25 mouse cellular contexts compared by ENCODE assay signal in the genomic region with DNA sequence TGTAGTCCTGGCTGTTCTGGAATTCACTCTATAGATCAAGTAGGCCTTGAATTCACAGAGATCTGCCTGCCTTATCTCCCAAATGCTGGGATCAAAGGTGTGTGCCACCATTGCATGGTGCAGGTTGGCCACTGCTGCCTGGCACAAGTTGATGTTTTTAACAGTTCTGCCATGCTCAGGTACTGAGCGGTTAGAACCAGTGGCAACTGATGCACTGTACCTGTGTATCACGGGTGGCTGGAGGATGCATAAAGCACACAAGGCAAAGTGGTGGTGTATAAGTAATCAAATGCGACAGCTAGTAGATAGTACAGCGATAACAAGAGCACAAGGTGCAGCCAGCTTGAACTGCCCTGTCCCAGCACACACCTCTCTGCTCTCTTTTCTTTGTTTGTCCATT. TPM values are rescaled to one million over a fixed set of nuclear protein-coding genes. Genes with fewer than 3 reads are reported as not detected.
DNase-seq lines count a peak whose midpoint lies in the region; ATAC-seq and TF ChIP-seq lines count a peak whose summit lies in the region.
"Had no signal": no experiment of that assay in that cellular context is flagged by ENCODE, and none has a peak within 500 bp of the region (broad histone marks: within the 10 kb centered on the region; RNA-seq: fewer than 3 reads in every experiment).

No protein-coding gene starts in this region.

- DNase-seq in kidney, adult 2 months: peak; percentile 59
- DNase-seq in kidney, postnatal 14 days: no peak
- DNase-seq in ZHBTc4 (ENCODE audit: low read depth, low spot score): peak; percentile 33
- no peak for DNase-seq in forebrain, postnatal 0 days
- no peak for DNase-seq in adrenal gland, adult 8-10 months
- no peak for DNase-seq in cerebellum, adult 11-12 months
- DNase-seq: adrenal gland, postnatal 25 days; cerebellum, adult 2 months; cerebellum, postnatal 14 days; embryo, embryonic 11 days; gastrocnemius, postnatal 36 days had no signal

- H3K27ac ChIP-seq in kidney, adult 2 months (ENCODE audit: insufficient read depth, low read depth, low read length): peak overlapping the region; percentile 27; the same call in 1 of the 2 replicates
- H3K27ac ChIP-seq in forebrain, postnatal 0 days (ENCODE audit: low read depth, low read length): no peak overlapping the region
- H3K27ac ChIP-seq: embryonic facial prominence, embryonic 15.5 days; forebrain, embryonic 10.5 days; forebrain, embryonic 15.5 days; heart, adult 2 months; heart, embryonic 15.5 days; hindbrain, embryonic 10.5 days; hindbrain, embryonic 14.5 days had no signal

- TF ChIP-seq POLR2A in kidney, adult 2 months (IDR thresholded peaks at IDR 0.05; ENCODE audit: low read depth, low read length): no peak
- TF ChIP-seq POLR2A in myocyte (IDR thresholded peaks at IDR 0.05; ENCODE audit: insufficient read length, low read depth): no peak

- no peak overlapping the region for H3ac ChIP-seq in myocyte (ENCODE audit: control insufficient read depth, insufficient read length)

- H3K4me1 ChIP-seq in kidney, adult 2 months (ENCODE audit: control insufficient read depth, insufficient read depth, low read length): peaks cover 27% of the 10 kb centered on the region
- H3K4me1 ChIP-seq in E14TG2a.4 (replicated peaks; ENCODE audit: low read depth, low read length): peaks cover 84% of the 10 kb centered on the region
- H3K4me1 ChIP-seq in forebrain, postnatal 0 days (ENCODE audit: insufficient read depth): peaks cover 6% of the 10 kb centered on the region; the same call in 1 of the 2 replicates

- no peaks in the 10 kb centered on the region for H3K36me3 ChIP-seq in kidney, adult 2 months (ENCODE audit: control insufficient read depth, insufficient read depth, low read length)
- H3K36me3 ChIP-seq in E14TG2a.4 (ENCODE audit: insufficient read depth, low read length) (peaks cover 45% of the 10 kb centered on the region), myocyte (ENCODE audit: control insufficient read depth, insufficient read depth) (no peaks in the 10 kb centered on the region)
- no peaks in the 10 kb centered on the region for H3K36me3 ChIP-seq in forebrain, postnatal 0 days (ENCODE audit: insufficient read depth)
- H3K36me3 ChIP-seq: embryonic facial prominence, embryonic 15.5 days; forebrain, embryonic 10.5 days; forebrain, embryonic 15.5 days; heart, embryonic 15.5 days; hindbrain, embryonic 10.5 days had no signal

- ATAC-seq in forebrain, postnatal 0 days: no peak
- ATAC-seq: forebrain, embryonic 15.5 days had no signal

- H3K27me3 ChIP-seq in kidney, adult 2 months (replicated peaks; ENCODE audit: control insufficient read depth, insufficient read depth, low read length): no peaks in the 10 kb centered on the region
- H3K27me3 ChIP-seq in E14TG2a.4 (ENCODE audit: insufficient read depth, low read length): no peaks in the 10 kb centered on the region
- H3K27me3 ChIP-seq in myocyte (ENCODE audit: control insufficient read depth, insufficient read depth, insufficient read length): no peaks in the 10 kb centered on the region
- no peaks in the 10 kb centered on the region; the same call in 1 of the 2 replicates for H3K27me3 ChIP-seq in forebrain, postnatal 0 days (ENCODE audit: insufficient read depth, low read length)
- H3K27me3 ChIP-seq: embryonic facial prominence, embryonic 15.5 days; heart, embryonic 15.5 days had no signal

- WGBS in kidney, adult 2 months: 77% methylated on average over 4 of the region's 4 CpGs
- WGBS in forebrain, postnatal 0 days: 96% methylated on average over 4 of the region's 4 CpGs

- H3K4me3 ChIP-seq in kidney, adult 2 months (ENCODE audit: insufficient read depth, low read depth, low read length): no peak overlapping the region
- H3K4me3 ChIP-seq in E14TG2a.4 (replicated peaks; ENCODE audit: low read length) (peak overlapping the region; percentile 95), myocyte (peak overlapping the region; percentile 86)
- no peak overlapping the region for H3K4me3 ChIP-seq in forebrain, postnatal 0 days (ENCODE audit: low read depth, low read length)
- H3K4me3 ChIP-seq: embryonic facial prominence, embryonic 15.5 days; erythroblast, embryonic 14.5 days; forebrain, embryonic 10.5 days; forebrain, embryonic 15.5 days; heart, adult 2 months; heart, embryonic 15.5 days; hindbrain, embryonic 10.5 days had no signal

- H3K9me3 ChIP-seq in E14TG2a.4 (ENCODE audit: low read length): no peaks in the 10 kb centered on the region
- H3K9me3 ChIP-seq in forebrain, postnatal 0 days (ENCODE audit: low read length): no peaks in the 10 kb centered on the region
- H3K9me3 ChIP-seq: embryonic facial prominence, embryonic 15.5 days; forebrain, embryonic 10.5 days; forebrain, embryonic 15.5 days; G1E; heart, embryonic 15.5 days; hindbrain, embryonic 10.5 days had no signal

- no peak for TF ChIP-seq CTCF in kidney, adult 2 months (conservative IDR thresholded peaks at IDR 0.05; ENCODE audit: insufficient read depth, insufficient read length, low read depth, low read length)
- TF ChIP-seq CTCF in E14TG2a.4 (conservative IDR thresholded peaks at IDR 0.05; ENCODE audit: low read length): no peak
- no peak for TF ChIP-seq CTCF in forebrain, postnatal 0 days (IDR thresholded peaks at IDR 0.05; ENCODE audit: low read depth)

- H3K9ac ChIP-seq in forebrain, postnatal 0 days: no peak overlapping the region
- H3K9ac ChIP-seq: embryonic facial prominence, embryonic 15.5 days; forebrain, embryonic 15.5 days; heart, embryonic 15.5 days; hindbrain, embryonic 14.5 days had no signal

- peak overlapping the region; percentile 74 for H3K4me2 ChIP-seq in myocyte (ENCODE audit: low read depth)
- H3K4me2 ChIP-seq in forebrain, postnatal 0 days (ENCODE audit: low read depth): no peak overlapping the region
- H3K4me2 ChIP-seq: embryonic facial prominence, embryonic 15.5 days; forebrain, embryonic 15.5 days; heart, embryonic 11.5 days; heart, embryonic 15.5 days; hindbrain, embryonic 14.5 days had no signal

- peaks cover 62% of the 10 kb centered on the region for H3K79me2 ChIP-seq in myocyte (ENCODE audit: control insufficient read depth, insufficient read depth)

TF ChIP-seq in myocyte, 11 proteins besides CTCF, POLR2A, EP300 and RAD21:
- no peak for TF ChIP-seq E2F4 (IDR thresholded peaks at IDR 0.05; ENCODE audit: insufficient read depth)

RNA-seq across cellular contexts. Expression of gene Anxa11, which starts 2.4 kb away (rescaled TPM):
- 105 and 116 TPM in 2 replicates for polyA plus RNA-seq in kidney, adult 2 months (2012; rRNA removed)
- polyA plus RNA-seq in myocyte (2012; fragmentation: generic; extraction: Trizol): 140 TPM
- total RNA-seq in forebrain, postnatal 0 days (2014; rRNA removed): 2.0 and 3.0 TPM in 2 replicates
- 3.7 and 4.2 TPM in 2 replicates for polyA plus RNA-seq in forebrain, postnatal 0 days (2015; fragmentation: Nextera tagmentation; extraction: Ambion mirVana)
- total RNA-seq in adrenal gland, adult 8-10 months (2022): 10 to 100 TPM; 61.8 to 90.0 (median 71.0) TPM

RNA-seq across cellular contexts. Expression of gene Plac9a, which starts 58.5 kb away (rescaled TPM):
- polyA plus RNA-seq in kidney, adult 2 months (2012; rRNA removed): 3.2 and 4.6 TPM in 2 replicates
- 0.10 TPM for polyA plus RNA-seq in myocyte (2012; fragmentation: generic; extraction: Trizol)
- 2.0 TPM in 1 of 2 replicates, not detected in the other for total RNA-seq in forebrain, postnatal 0 days (2014; rRNA removed)
- 0.70 TPM in 1 of 2 replicates, not detected in the other for polyA plus RNA-seq in forebrain, postnatal 0 days (2015; fragmentation: Nextera tagmentation; extraction: Ambion mirVana)
- 1 to 10 TPM; 1.3 to 2.8 (median 1.9) TPM for total RNA-seq in adrenal gland, adult 8-10 months (2022)
- total RNA-seq: common myeloid progenitor, adult 5-6 weeks; G1E had no signal
- polyA plus RNA-seq: cerebellum, adult 2 months; embryonic facial prominence, embryonic 11.5 days; erythroblast, embryonic 14.5 days; forebrain, embryonic 10.5 days; forebrain, embryonic 15.5 days; G1E; heart, embryonic 11.5 days; heart, embryonic 15.5 days; hindbrain, embryonic 10.5 days; hindbrain, embryonic 14.5 days had no signal

Comparison
In these comparisons a context has a peak if more than half of its experiments do, and no peak if none do; other contexts are left out.
1. DNase-seq: peak in kidney, adult 2 months (single experiment) and ZHBTc4 (single experiment); none in kidney, postnatal 14 days (single experiment), forebrain, postnatal 0 days (single experiment), adrenal gland, adult 8-10 months (single experiment) and cerebellum, adult 11-12 months (single experiment).
2. H3K4me3 ChIP-seq: peak in E14TG2a.4 (single experiment) and myocyte (single experiment); none in kidney, adult 2 months (single experiment) and forebrain, postnatal 0 days (single experiment).
3. RNA of gene Anxa11, which starts 2.4 kb away (polyA plus RNA-seq): 140 TPM in myocyte (single experiment) and 105 to 116 TPM in kidney, adult 2 months; 3.7 to 4.2 TPM in forebrain, postnatal 0 days; every median in the first group is over 10 times any median in the second.